Mouse (Mus musculus): Measurements from ENCODE around the gene Hnrnpa3.
"Not testable (repeated sequence)": the region's sequence is repeated elsewhere in the genome, so short reads cannot be mapped to it uniquely, and the experiment has no call there.

The Hnrnpa3 gene

GRCm38 (mm10) chr2:75672561-75672960, 13.5 kb downstream of the Hnrnpa3 start:
- DNase-seq (ENCODE audit: low read depth, low spot score) = no peak

DNA sequence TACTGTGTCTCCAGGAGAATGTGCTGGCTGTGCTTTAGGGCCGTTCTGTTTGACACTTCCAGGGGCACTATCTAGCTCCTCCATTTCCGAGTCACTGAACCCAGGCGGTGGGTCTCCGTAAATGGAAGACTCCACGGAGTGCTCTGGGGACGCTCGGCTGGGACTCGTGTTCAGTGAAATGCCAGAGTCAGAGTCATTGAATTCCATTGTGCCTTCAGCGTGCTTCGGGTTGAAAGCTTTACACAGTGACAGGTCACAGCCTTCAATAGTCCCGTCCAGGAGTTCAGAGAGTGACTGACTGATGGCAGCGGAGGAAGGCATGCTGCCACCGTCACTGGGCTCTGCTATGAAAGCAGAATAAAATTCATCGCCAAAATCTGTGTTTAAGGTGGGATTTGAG, 17.5 kb downstream of the Hnrnpa3 start:
- no peak for DNase-seq (ENCODE audit: low read depth, low spot score)

- no peak for DNase-seq (ENCODE audit: low read depth, low spot score)
Observed at GRCm38 (mm10) chr2:75679947-75680346, 20.9 kb downstream of the Hnrnpa3 start.

GRCm38 (mm10) chr2:75681439-75681838, 22.4 kb downstream of the Hnrnpa3 start:
- DNase-seq (ENCODE audit: low read depth, low spot score) = no peak

GRCm38 (mm10) chr2:75682978-75683709, 24.1 kb downstream of the Hnrnpa3 start:
- DNase-seq (ENCODE audit: low read depth, low spot score) = peak; percentile 94

- no peak for DNase-seq (ENCODE audit: low read depth, low spot score)
Observed at GRCm38 (mm10) chr2:75684526-75684925, 25.5 kb downstream of the Hnrnpa3 start.

DNA sequence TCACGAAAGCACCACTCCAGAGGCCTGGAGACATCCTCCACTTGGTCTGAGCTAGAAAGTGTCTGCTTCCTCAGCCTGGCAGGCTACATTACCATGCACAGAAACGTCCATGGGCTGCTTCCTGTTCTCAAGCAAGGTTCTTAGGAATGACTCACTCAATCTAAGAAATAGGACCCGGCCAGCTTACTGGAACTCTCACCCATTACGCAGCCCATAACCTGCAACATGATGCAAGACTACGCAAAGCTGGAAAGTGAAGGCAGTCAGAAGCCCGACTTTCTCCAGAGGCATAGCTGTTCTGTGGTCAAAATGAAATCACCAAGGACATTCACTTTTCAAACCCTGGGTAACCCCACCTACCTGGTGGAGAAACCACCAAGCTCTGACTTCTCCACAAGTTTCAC, 26.4 kb downstream of the Hnrnpa3 start:
- DNase-seq (ENCODE audit: low read depth, low spot score) = peak; percentile 42

DNA sequence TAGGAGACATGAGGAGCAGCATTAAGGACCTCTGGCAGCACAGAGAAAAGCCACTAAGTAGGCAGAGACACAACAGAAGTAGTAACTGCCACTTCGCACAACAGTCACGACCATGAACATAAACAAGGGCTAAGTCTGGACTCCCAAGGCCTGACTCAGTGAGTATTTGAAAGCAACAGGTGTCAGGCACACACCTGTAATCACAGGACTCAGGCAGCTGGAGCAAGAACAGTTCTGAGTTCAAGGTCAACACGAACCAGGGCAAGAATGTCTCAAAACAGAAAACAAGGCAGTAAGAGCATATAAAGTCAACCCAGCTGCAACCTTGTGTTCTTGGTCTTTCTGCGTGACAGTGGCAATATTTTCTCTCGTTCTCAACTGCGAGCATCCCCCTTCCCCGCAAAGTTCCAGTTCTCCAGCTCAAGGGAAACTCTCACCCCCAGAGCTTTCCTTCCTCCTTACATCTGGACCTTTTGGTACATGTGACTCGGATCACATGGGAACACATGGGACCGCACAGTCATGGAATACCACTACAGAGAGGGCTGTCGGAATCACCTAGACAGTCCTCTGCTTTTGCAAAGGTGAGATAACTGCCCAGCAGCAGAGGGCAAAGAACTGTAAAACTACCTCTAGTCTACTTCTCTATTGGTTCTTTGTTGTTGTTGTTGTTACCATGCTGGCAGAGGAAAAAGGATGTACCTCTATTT, 28.1 kb downstream of the Hnrnpa3 start:
- no peak for DNase-seq (ENCODE audit: low read depth, low spot score)

DNA sequence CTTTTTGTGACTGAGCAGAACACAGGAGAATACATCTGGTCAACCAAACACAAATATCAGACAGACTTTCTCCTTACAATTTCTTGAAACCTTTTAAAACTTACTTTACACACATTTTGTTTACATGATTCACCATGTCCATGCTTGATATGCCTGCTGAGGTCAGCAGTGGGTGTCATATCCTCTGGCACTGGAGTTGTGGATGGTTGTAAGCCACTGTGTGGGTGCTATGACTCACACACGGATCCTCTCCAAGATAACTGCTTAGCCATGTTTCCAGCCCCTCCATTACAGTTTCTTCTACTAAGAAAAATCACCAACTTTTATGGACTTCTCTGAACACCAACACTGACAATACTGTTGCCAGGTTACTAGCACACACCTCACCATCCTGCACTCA, 29.8 kb downstream of the Hnrnpa3 start:
- DNase-seq (ENCODE audit: low read depth, low spot score) = peak; percentile 38

- no peak for DNase-seq (ENCODE audit: low read depth, low spot score)
Observed at GRCm38 (mm10) chr2:75689482-75690158, 30.6 kb downstream of the Hnrnpa3 start.

DNA sequence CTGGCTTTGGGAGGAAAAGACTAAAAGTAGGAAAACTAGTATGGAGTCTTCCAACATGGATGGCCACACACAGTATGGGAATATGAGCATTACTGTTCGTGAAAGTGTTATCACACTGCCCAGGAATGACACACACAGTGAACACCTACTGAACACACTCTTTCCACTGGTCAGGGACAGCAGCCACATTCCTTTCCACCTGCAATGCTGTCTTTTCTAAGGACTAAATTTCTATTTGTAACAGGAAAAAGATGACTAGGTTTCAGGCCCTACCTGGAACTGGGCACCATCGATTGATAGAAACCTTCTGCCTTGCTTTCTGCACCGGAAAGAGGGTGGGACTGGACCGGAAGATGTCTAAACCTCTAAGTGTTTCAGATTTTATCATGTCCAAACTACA, 31.6 kb downstream of the Hnrnpa3 start:
- DNase-seq (ENCODE audit: low read depth, low spot score) = no peak

DNA sequence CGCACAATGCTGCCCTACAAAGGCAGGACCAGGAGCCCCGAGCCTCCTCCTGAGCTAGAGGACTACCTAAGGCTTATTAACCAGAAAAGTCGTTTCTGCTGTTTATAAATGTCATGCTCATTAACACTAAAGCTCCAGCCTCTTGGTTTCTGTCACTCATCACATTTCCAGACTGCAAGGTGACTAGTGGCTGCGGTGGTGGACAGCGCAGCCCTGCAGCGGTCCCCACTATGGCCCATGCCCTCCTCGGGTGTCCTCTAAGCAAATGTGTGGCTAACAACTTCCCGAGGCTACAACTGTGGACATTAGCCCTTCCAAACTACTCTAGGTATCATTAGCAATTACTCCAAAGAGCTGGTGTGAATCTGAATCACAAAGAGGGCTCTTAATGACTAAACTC, 32.3 kb downstream of the Hnrnpa3 start:
- no peak for DNase-seq (ENCODE audit: low read depth, low spot score)

GRCm38 (mm10) chr2:75692369-75692768, 33.3 kb downstream of the Hnrnpa3 start:
- DNase-seq (ENCODE audit: low read depth, low spot score) = no peak

DNA sequence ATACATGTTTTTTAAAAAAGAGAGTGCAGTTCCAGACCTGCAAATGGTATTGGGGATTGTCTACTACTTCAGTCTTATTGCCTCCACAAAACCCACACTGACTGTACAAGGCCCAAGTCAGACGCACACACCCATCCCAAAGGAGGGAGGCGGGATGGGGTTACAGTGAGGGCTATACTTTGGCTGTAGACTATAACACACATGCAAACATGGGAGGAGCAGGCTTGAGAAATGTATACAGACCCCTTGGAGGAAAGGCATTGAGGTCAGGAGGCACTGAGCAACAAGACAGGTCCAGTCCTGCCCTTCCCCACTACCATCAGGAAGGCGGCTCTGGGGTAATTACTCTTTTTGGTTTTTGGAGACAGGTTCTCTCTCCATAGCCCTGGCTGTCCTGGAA, 35.9 kb downstream of the Hnrnpa3 start:
- DNase-seq (ENCODE audit: low read depth, low spot score) = not testable (repeated sequence)

DNA sequence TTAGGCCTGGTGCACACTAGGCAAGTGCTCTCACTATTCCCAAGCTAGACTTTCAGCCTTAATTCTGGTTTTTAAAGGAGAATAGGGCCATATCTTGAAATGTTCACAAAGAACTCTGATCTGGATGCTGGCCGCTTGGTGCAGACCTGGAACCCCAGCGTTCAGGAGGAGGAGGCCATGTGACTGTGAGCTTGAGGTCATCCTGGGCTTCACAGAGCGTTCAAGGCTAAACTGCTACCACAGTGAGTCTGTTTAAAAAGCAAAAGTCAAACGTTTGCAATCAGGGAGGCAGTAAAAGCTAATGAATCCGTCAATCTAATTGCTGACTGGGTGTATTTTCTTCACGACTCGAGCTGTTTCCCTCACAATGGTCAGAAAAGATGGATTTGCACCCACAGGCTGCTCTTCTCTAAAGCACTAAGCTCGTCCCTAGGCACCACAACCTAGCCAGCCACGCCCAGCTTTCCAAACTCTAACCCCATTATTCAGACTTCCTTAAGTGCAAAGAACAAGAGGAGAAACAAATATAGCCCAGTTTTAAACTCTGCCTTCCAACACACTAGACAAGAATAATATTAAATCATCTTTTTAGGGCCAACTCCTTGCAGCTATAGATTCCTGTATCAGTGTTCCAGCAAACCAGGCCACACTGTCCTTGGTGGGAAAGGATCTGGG, 36.8 kb downstream of the Hnrnpa3 start:
- DNase-seq (ENCODE audit: low read depth, low spot score) = no peak

- DNase-seq (ENCODE audit: low read depth, low spot score) = no peak
Observed at GRCm38 (mm10) chr2:75696371-75696770, 37.3 kb downstream of the Hnrnpa3 start.

- DNase-seq (ENCODE audit: low read depth, low spot score) = no peak
Observed at GRCm38 (mm10) chr2:75697222-75697621, 38.2 kb downstream of the Hnrnpa3 start.

- no peak for DNase-seq (ENCODE audit: low read depth, low spot score)
Observed at GRCm38 (mm10) chr2:75698007-75698406, 38.9 kb downstream of the Hnrnpa3 start.

DNA sequence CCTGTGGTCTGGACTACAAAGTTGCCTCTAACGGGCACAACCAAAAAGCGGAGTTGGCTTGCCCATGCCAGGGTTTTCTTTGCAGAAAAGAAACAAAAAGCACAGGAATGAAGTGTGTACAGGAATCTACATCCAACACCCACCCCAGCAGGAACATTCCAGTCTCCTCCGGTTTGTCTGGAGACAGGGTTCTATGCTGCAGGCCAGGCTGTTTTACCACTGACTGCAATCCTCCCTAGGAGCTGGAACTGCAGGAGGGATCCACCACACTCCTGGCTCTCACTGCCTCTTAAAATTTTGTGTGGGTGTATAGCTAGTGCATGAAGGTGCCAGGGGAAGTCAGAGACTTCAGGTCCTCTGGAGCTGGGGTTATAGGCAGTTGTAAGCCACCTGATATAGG, 39.8 kb downstream of the Hnrnpa3 start:
- DNase-seq (ENCODE audit: low read depth, low spot score) = no peak

DNA sequence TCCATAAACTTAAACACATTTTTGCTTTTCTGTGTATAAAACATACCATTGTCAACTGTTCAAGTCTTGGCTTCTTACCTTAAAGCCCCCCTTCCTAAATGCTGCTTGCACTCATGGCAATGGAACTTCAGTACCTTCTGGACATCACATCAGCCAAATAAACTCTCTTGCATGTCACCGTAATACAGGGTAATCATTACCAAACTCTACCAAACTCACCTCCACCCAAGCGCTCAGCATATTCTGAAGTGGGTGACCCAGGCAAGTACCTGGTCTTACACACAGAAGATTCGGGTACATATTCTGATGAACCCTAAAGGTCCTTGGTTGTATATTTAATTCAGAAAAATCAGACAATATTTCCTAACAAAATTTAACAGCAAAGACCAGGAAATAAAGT, 41.5 kb downstream of the Hnrnpa3 start:
- DNase-seq (ENCODE audit: low read depth, low spot score) = no peak

- no peak for DNase-seq (ENCODE audit: low read depth, low spot score)
Observed at GRCm38 (mm10) chr2:75701207-75701606, 42.1 kb downstream of the Hnrnpa3 start.

Measured in CD4-positive helper T cell, adult 2 months (primary cell).